Mouse (Mus musculus) stomach, embryonic 15.5 days (tissue): ENCODE data around the gene Prpf3. TPM values are rescaled to one million over a fixed set of nuclear protein-coding genes. Genes with fewer than 3 reads are reported as not detected.
"Not testable (repeated sequence)": the region's sequence is repeated elsewhere in the genome, so short reads cannot be mapped to it uniquely, and the experiment has no call there.

Source experiments
- ATAC-seq: fragments of 200-750 bp; cut with Nextera tagmentation; 2 replicates; pipeline ENCODE4 v1.8.0; 2017; ENCODE audit warnings: low read depth, moderate number of reproducible peaks, moderate TSS enrichment; ENCODE audit not compliant: insufficient read depth, low FRiP score
- H3K27ac ChIP-seq: fragments of 300-500 bp; sonication (generic); 2 replicates; pipeline ENCODE4 v1.5.1; 2015; ENCODE audit warnings: mild to moderate bottlenecking, inconsistent platforms
- H3K27me3 ChIP-seq: fragments of 300-500 bp; sonication (generic); replicated peaks from 2 replicates; pipeline ENCODE4 v1.6.1; 2015; ENCODE audit warnings: inconsistent platforms
- H3K36me3 ChIP-seq: fragments of 300-500 bp; sonication (generic); 2 replicates; pipeline ENCODE4 v1.6.1; 2015; ENCODE audit warnings: inconsistent platforms
- H3K4me1 ChIP-seq: fragments of 300-500 bp; sonication (generic); 2 replicates; pipeline ENCODE4 v1.6.1; 2015; ENCODE audit warnings: inconsistent platforms
- H3K4me2 ChIP-seq: fragments of 300-500 bp; sonication (generic); 2 replicates; pipeline ENCODE4 v1.6.1; 2015; ENCODE audit warnings: mild to moderate bottlenecking, inconsistent platforms
- H3K4me3 ChIP-seq: fragments of 300-500 bp; sonication (generic); replicated peaks from 2 replicates; pipeline ENCODE4 v1.5.1; 2015; ENCODE audit warnings: inconsistent platforms
- H3K9ac ChIP-seq: fragments of 300-500 bp; sonication (generic); 2 replicates; pipeline ENCODE4 v1.6.1; 2015; ENCODE audit warnings: inconsistent platforms
- H3K9me3 ChIP-seq: fragments of 300-500 bp; sonication (generic); 2 replicates; pipeline ENCODE4 v1.6.1; 2016; ENCODE audit warnings: inconsistent platforms
- WGBS: fragments of 180-500 bp; shearing (Covaris S2); methylation state at CpG from one replicate; pipeline ENCODE4 v1.1.7; 2015; 5-methylcytosine and 5-hydroxymethylcytosine counted together
- polyA plus RNA-seq: library from polyadenylated mRNA; unstranded; fragments of >200 nt; fragmentation: Nextera tagmentation; extraction: Ambion mirVana; gene quantifications from 2 replicates; pipeline ENCODE4 v1.2.1, GENCODE M21; 2015

The Prpf3 gene
- polyA plus RNA-seq, 1 experiment from 2014 or later = 44.7 TPM

DNA sequence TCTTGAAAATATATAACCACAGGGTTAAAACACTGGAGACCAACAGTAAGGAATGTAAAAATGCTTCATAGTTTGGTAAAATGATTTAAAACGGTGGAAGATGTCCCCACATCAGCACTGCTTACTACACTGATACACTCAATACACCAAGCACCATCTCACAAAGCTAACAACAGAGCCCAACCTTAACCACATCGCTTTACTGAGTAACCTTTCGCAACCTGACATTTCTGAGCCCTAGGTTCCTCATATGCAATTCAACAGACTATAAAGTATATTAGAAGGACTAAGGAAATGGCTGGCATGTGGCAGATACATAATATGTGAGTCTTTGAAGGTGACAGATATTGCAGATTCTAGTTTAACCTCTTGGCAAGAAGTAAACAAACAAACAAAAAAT lies 39.0 kb downstream of the Prpf3 start:
- no peak overlapping the region for H3K9ac ChIP-seq

DNA sequence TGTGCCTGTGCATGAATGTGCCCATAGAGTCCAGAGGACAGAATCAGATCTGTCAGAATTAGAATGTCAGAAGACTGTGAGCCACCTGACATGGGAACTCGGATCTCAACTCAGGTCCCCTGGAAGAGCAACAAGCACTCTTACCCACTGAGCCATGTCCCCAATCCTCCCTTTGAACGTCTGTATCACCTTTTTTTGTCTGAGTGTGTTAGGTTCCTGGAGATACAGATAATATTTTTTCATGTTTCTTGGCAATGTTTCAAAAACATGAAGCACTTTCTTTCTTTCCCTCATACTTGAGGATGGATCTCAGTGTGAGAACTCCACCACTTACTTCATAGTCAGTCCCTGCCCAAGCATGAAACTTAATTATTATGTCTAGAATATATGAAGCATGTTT lies 47.3 kb downstream of the Prpf3 start:
- Histone ChIP-seq H3K27me3 (no peaks in the 10 kb centered on the region), H3K4me3 (no peak overlapping the region), H3K4me2 (no peak overlapping the region), H3K4me1 (no peaks in the 10 kb centered on the region; the same call in 1 of the 2 replicates), H3K36me3 (peaks cover 9% of the 10 kb centered on the region; the same call in 1 of the 2 replicates), H3K9me3 (no peaks in the 10 kb centered on the region), H3K9ac (no peak overlapping the region), H3K27ac (no peak overlapping the region)
- 57% methylated on average over 2 of the region's 2 CpGs for WGBS
- ATAC-seq = no peak

More for the DNA sequence above, 39.0 kb downstream of the Prpf3 start:
- no peaks in the 10 kb centered on the region for H3K4me1 ChIP-seq
- no peaks in the 10 kb centered on the region for H3K36me3 ChIP-seq
- no peaks in the 10 kb centered on the region for H3K9me3 ChIP-seq
- no peaks in the 10 kb centered on the region for H3K27me3 ChIP-seq
- 81% methylated on average over 3 of the region's 3 CpGs for whole genome bisulfite sequencing
- 0 out of 2 replicates have a peak overlapping the region, but pooled peaks have one; percentile 0 for H3K4me2 ChIP-seq
- ATAC-seq = no peak
- no peak overlapping the region for H3K4me3 ChIP-seq
- H3K27ac ChIP-seq = no peak overlapping the region

DNA sequence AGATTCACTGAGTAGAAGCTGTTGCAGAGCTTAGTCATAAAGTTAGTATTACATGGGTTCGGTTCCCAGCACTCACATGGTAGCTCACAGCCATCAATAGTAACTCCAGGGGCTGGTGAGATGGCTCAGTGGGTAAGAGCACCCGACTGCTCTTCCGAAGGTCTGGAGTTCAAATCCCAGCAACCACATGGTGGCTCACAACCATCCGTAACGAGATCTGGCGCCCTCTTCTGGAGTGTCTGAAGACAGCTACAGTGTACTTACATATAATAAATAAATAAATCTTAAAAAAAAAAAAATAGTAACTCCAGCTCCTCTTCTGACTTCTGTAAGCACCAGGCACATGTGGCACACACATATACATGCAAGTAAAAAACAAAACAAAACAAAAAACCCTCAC lies 48.1 kb downstream of the Prpf3 start:
- not testable (repeated sequence) for H3K4me3 ChIP-seq, H3K9ac ChIP-seq, H3K4me1 ChIP-seq, H3K9me3 ChIP-seq, H3K4me2 ChIP-seq, H3K27ac ChIP-seq, H3K36me3 ChIP-seq, H3K27me3 ChIP-seq, ATAC-seq
- 81% methylated on average over 6 of the region's 6 CpGs for WGBS

- no peaks in the 10 kb centered on the region; the same call in 1 of the 2 replicates for H3K4me1 ChIP-seq
- no peak for ATAC-seq
- no peak overlapping the region for H3K27ac ChIP-seq
- no peaks in the 10 kb centered on the region for H3K9me3 ChIP-seq
- no peak overlapping the region for H3K4me3 ChIP-seq
- no peaks in the 10 kb centered on the region for H3K27me3 ChIP-seq
- WGBS = 36% methylated on average over 1 of the region's 1 CpGs
- H3K9ac ChIP-seq = no peak overlapping the region
- H3K36me3 ChIP-seq = peaks cover 9% of the 10 kb centered on the region; the same call in 1 of the 2 replicates
- no peak overlapping the region for H3K4me2 ChIP-seq
Measured at GRCm38 (mm10) chr3:95806677-95807076, 49.0 kb downstream of the Prpf3 start.

- Histone ChIP-seq H3K27me3 (no peaks in the 10 kb centered on the region), H3K4me2 (no peak overlapping the region), H3K9me3 (no peaks in the 10 kb centered on the region), H3K36me3 (peaks cover 9% of the 10 kb centered on the region; the same call in 1 of the 2 replicates), H3K4me1 (no peaks in the 10 kb centered on the region; the same call in 1 of the 2 replicates), H3K27ac (no peak overlapping the region), H3K9ac (no peak overlapping the region), H3K4me3 (no peak overlapping the region)
- 91% methylated on average over 4 of the region's 4 CpGs for whole genome bisulfite sequencing
- ATAC-seq = no peak
Measured at GRCm38 (mm10) chr3:95803851-95804250, 51.8 kb downstream of the Prpf3 start.

DNA sequence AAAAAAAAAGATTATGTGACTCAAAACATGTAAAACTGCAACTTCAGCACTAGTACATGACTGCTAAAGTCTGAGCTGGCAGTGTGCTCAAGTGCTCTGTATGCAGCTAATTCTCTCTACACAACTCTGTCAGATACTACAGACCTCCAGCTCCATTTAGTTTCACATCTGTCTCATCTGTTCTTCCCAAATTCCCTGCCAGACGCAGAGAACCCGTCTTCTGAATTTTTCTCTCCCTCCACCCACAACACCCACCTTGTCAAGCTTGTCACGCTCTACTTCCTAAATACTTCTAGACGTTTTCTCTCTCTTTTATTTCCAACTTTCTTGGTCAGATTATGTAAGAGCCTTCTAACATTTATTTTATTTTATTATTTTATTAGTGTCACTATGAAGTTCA lies 56.9 kb downstream of the Prpf3 start:
- Histone ChIP-seq H3K27ac (no peak overlapping the region), H3K9me3 (no peaks in the 10 kb centered on the region), H3K4me2 (no peak overlapping the region), H3K36me3 (no peaks in the 10 kb centered on the region; the same call in 1 of the 2 replicates), H3K4me1 (no peaks in the 10 kb centered on the region), H3K4me3 (no peak overlapping the region), H3K9ac (no peak overlapping the region), H3K27me3 (no peaks in the 10 kb centered on the region)
- ATAC-seq = no peak
- WGBS = 82% methylated on average over 4 of the region's 4 CpGs

DNA sequence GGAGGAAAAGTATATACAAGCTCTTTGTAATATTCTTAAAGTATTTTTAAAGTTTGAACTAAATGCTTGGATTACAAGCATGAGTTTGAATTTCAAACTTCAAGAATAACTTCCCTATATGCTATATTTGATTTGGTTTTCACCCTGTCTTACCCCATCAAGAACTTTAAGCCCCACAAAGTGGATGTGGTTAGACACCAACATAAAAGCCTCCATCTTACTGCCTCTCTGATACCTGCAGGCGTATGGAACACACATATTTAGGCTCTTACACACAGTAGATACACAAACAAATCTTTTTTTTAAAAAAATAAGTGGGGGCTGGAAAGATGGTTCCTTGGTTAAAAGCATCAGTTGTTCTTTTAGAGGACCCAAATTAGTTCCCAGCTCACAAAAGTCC lies 61.4 kb downstream of the Prpf3 start:
- Histone ChIP-seq H3K9ac (no peak overlapping the region), H3K36me3 (no peaks in the 10 kb centered on the region), H3K4me1 (no peaks in the 10 kb centered on the region), H3K9me3 (no peaks in the 10 kb centered on the region), H3K4me3 (no peak overlapping the region), H3K27me3 (no peaks in the 10 kb centered on the region), H3K27ac (no peak overlapping the region), H3K4me2 (no peak overlapping the region)
- 62% methylated on average over 1 of the region's 1 CpGs for WGBS
- ATAC-seq = no peak

- Histone ChIP-seq H3K9ac (no peak overlapping the region), H3K9me3 (no peaks in the 10 kb centered on the region), H3K4me3 (no peak overlapping the region), H3K4me2 (no peak overlapping the region), H3K4me1 (no peaks in the 10 kb centered on the region), H3K36me3 (no peaks in the 10 kb centered on the region), H3K27me3 (no peaks in the 10 kb centered on the region), H3K27ac (no peak overlapping the region)
- WGBS = 78% methylated on average over 2 of the region's 2 CpGs
- no peak for ATAC-seq
Measured at GRCm38 (mm10) chr3:95793662-95794061, 62.0 kb downstream of the Prpf3 start.

- ATAC-seq = no peak
- Histone ChIP-seq H3K9me3 (no peaks in the 10 kb centered on the region), H3K4me3 (no peak overlapping the region), H3K9ac (no peak overlapping the region), H3K4me1 (no peaks in the 10 kb centered on the region), H3K4me2 (no peak overlapping the region), H3K36me3 (peaks cover 31% of the 10 kb centered on the region), H3K27ac (no peak overlapping the region), H3K27me3 (no peaks in the 10 kb centered on the region)
- 91% methylated on average over 4 of the region's 4 CpGs for WGBS
Measured at GRCm38 (mm10) chr3:95785501-95785900, 70.2 kb downstream of the Prpf3 start.

Other genes starting within 250 kb of the Prpf3 start
- gene Ensa, start 230.9 kb downstream of the Prpf3 start, polyA plus RNA-seq = 65.6 and 71.0 TPM in 2 replicates
- 54.1 and 57.7 TPM in 2 replicates for gene Mcl1, start 197.1 kb downstream of the Prpf3 start, polyA plus RNA-seq
- 3.8 and 7.3 TPM in 2 replicates for gene Adamtsl4, start 168.0 kb downstream of the Prpf3 start, polyA plus RNA-seq
- gene Ecm1, start 116.3 kb downstream of the Prpf3 start, polyA plus RNA-seq = 18.5 and 42.6 TPM in 2 replicates
- 46.4 and 50.2 TPM in 2 replicates for gene Tars2, start 95.7 kb downstream of the Prpf3 start, polyA plus RNA-seq
- 20.5 TPM in 2 replicates for gene Rprd2, start 37.0 kb downstream of the Prpf3 start, polyA plus RNA-seq
- 312 and 324 TPM in 2 replicates for gene Mrps21, start 15.6 kb upstream of the Prpf3 start, polyA plus RNA-seq
- gene Ciart, start 26.4 kb upstream of the Prpf3 start, polyA plus RNA-seq = 5.3 and 5.6 TPM in 2 replicates
- 25.2 and 26.7 TPM in 2 replicates for gene BC028528, start 36.1 kb upstream of the Prpf3 start, polyA plus RNA-seq
- gene Aph1a, start 38.1 kb upstream of the Prpf3 start, polyA plus RNA-seq = 31.9 and 36.8 TPM in 2 replicates
- 2.8 and 3.0 TPM in 2 replicates for gene Car14, start 48.8 kb upstream of the Prpf3 start, polyA plus RNA-seq
- 159 and 180 TPM in 2 replicates for gene Anp32e, start 73.4 kb upstream of the Prpf3 start, polyA plus RNA-seq
- gene Plekho1, start 140.1 kb upstream of the Prpf3 start, polyA plus RNA-seq = 30.9 and 33.2 TPM in 2 replicates
- 33.9 and 35.1 TPM in 2 replicates for gene Vps45, start 202.6 kb upstream of the Prpf3 start, polyA plus RNA-seq
- gene Otud7b, start 248.6 kb upstream of the Prpf3 start, polyA plus RNA-seq = 20.0 and 22.3 TPM in 2 replicates